Mouse (Mus musculus) embryo, embryonic 9.5 days (tissue): ENCODE data around the gene Tinag.
A peak's percentile ranks its signal among the peaks of the same experiment; 100 is the strongest.
"Not testable (repeated sequence)": the region's sequence is repeated elsewhere in the genome, so short reads cannot be mapped to it uniquely, and the experiment has no call there.

Source experiments
- DNase-seq: peaks from one replicate; pipeline ENCODE4 v3.0.0-alpha.2; 2017; ENCODE audit errors: extremely low spot score

Gene Tinag

DNA sequence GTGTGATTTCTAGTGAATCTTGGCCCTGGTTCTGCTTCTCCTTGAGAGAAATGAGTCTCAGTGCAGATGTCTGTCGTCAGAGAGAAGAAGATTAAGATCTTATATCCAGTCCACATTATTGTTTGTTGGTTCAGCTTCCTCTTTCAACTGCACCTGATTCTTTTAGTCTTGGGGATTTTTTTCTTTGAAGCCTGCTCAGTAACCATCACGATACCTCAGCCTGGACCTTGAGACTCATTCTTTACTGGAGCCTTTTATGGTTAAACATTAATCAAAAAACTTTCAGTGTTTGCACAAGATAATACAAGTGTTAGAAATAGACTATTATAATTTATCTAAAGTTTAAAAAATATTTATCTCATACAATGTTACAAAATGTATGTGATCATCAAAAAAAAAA lies at the start of gene Tinag:
Gene Tinag, minus strand, starts transcription at position 210 of the 400 bp plus-strand sequence.
- DNase-seq = no peak

DNA sequence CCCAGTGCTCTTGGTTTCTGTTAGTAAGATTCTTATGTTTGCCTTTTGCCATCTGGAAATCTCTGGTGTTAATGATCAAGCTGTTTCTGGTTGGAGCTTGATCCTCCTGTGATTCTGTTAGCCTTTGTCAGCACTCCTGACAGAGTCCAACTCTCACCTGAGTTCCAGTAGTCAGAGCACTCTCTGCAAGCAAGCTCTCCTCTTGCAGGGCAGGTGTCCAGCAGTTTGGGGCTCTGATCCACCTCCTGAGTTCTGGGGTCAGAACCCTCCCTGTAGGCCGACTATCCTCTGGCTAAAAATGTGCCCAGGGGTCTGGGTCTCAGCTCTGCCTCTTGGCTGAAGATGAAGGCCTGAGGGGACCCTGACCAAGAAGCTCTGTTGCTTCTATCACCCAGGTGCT lies 37.6 kb upstream of the Tinag start:
- not testable (repeated sequence) for DNase-seq

DNA sequence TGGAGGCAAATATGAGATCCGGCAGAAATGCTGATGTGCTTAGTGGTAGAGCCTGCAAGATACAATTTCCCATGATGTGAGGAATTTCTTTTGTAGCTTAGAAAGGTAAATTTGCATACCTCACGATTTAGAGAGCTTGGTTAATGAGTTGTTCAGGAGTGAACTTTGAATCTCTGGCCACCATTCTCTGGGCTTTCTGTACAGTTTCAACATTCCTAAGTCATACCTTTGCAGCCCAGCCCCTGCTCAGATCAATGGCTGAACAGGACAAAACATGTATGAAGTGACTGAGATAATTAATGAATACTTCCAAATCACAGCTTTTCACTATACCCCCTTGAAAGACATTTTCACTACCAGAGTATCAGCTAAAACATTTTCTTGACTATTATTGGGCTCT lies 26.1 kb upstream of the Tinag start:
- no peak for DNase-seq

DNA sequence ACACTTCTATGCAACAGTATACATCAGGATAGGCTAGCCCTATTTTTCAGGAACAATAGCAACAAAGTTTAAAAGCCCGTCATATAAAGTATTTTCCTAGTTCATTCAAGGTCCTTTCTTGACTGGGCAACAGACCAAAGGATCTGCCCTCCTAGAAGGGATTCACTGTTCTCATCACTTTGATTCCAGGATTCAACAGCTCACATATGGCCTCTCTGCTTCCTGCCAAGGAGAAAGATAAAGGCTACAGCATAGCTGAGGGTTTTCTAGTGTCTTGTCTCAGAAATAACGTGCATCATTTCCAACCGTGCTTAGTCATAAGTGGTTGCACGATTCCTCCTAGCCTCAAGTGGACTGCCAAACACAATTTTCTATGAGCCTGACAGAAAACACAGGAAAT lies 11.0 kb upstream of the Tinag start:
- DNase-seq = no peak

DNA sequence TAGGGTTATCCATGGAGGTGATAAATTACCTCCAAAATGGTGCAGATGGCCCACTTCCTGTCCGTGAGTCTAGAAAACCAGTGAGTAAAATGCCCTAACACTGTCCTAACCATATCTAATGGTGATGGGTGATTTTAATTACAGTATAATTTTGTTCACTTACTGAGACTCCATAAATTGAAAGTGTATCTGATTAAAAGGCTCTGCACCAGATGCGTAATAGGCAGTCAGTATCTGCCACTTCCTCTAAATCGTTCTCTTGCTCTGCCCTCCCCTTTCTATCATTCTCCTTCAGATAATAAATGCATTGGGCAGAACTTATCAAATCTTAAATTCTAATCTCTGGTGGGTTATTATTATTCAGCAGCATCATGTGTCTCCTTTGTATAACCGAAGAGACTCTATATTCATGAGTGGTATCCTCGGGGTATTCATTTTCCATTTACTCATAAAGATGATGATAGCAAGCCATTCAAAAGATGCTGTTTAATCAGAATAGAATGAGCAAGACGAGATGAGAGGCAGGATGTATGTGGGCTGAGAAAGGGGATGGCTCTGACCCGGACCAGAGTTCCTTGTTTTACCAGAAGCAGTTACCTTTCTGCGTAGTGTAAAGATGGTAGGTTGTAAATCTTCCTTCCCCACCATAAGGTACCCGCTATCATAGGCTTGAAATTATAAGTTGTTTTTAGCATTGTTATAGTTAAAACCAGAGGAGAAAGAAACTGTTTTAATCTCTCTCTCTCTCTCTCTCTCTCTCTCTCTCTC lies 9.0 kb upstream of the Tinag start:
- DNase-seq = no peak

DNA sequence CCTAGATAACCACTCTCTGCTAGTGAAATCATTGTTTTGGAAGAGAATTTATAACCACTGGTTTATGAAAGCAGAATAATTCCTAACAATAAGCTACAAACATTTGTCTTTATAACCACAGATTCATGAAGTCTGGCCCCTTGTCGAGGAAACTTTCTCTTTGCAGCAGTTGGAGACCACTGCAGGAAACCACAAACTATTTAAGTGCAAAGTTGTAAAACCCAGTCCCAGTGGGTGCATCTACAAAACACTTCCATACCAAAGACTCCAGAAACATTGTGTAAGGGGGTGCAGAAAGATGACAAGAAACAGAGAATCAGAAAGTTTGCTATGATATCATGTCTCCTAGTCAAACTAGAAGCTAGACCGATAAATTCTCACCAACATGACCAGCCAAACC lies 5.8 kb upstream of the Tinag start:
- DNase-seq = no peak

DNA sequence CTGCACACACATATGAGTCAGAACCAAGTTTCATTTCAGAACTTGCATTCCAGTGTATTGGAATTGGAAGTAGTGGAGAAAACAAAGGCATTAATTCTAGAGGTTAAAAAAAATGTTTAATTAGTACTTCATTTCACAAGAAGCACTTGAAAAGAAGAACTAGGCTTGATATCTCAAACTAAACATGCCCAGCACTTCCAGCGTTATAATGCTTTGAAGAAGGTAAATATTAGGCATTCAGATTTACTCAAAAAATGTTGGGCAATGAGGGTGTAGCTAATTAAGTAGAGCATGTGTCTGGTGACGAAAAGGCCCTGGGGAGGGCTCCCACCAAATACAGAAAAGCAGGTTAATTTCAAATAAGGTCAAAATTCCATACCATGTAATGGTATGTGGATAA lies 4.1 kb upstream of the Tinag start:
- no peak for DNase-seq

DNA sequence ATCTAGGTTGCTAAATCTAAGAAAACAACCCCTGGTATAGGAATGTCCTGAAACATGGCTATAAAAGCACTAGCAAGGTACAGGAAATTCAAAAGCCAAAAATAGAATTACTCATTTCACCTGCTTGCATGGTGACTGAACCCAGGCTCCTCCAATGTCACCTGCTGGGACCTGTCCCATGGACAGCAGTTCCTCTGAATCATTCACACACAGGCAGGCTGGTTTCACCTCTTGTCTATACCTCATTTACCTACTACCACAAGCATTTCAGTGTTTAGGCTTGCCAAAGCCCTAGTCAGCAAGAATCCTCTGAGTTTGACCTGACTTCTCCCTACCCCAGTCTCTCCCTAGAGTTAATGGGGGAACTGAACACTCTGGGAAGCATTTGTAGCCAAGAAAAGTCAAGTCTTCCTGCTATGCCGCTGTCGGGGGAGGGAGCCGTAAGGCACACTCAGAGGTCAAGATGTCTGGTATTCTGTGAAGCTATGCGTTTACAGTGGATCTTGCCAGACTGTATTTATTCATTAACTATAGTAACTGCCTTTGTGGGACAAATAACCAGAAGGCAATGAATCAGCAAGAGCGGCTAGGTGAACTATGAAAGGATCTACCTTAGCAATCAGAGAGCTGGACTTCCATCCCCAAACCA lies 597 bp upstream of the Tinag start:
- DNase-seq = no peak

DNA sequence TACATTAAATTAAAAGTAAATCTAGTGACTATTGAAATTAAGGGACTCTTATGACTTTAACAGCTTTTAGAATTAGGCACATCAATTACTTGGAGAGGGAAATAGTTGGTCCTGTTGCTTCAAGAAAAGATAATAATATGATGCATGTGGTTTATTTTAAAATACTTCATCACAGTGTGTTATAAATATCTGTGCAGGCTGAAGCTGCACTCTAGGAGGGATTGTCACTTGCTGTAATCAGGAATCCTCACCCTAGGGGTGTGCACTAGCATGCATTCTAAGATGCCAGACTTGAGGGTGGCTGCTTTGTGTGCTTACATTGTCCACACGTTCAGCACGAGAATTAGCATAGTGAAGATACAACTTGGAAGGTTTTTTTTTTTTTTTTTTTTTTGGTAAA lies 10.2 kb downstream of the Tinag start:
- no peak for DNase-seq

DNA sequence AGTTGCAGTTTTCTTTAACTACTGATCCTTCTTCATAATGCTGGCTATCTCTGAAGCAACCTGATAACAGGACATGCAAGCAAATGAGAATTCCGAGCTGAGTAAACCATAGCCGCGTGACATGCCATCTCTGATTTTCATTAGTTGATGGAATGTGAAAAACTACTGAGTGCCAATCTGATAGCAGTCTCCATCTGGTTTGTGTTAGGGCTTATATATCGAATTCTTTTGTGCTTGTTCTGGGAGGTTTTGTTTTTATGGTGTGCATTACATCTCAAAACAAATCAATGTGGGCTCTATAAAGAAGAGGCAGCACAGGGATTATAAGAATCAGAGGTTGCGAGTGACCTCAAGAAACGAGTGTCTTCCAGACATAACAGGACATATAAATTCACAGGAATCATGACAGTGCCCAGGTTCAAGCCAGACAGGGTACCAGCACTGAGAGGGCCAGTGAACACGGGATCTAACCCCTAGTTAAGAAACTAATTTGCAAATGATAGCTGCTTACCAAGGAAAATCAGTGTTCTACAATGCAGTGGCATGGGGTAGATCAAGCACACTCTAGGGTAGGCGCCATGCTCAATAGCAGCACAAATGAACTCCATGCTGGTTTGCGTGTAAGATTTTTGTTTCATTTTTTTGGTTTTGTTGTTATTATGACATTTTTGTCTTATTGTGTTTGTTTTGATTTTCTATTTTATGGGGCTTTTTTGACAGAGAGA lies 13.0 kb downstream of the Tinag start:
- DNase-seq = peak; percentile 27

DNA sequence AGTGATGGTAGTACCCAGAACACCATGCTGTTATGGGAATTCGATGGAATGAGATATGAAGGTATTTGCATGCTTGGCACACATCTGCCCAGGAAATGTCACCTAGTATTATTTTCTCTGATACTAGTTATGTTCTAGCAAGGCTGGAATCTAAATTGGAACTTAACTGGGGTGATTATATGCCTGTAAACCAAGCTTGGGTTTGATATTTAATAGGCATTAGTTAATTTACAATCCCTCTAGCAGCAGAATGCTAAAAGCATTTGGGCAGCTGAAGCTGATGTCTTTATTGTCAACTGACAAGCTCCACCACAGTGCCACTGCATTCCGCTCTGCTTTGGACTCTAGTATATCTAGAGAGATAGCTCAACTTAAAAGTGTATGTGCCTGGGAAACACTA lies 20.3 kb downstream of the Tinag start:
- no peak for DNase-seq

DNA sequence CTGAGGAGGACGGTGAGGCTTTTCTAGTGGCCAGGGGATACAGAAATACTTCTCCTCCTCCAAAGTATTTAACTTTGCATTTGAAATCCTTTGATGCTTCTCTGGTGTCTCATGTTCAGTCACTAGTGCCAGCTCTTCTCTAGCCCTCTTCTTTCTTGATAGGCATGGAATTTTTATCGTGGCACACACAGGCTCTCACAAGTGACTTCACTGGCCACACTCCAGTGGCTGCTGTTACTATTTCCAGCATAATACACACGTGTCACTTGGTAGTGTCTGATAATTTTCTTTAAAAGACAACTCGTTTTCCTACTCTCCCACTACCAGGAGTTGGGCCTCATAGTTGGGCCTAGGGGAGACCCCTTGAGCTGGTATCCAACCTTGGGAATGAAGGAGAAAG lies 26.7 kb downstream of the Tinag start:
- no peak for DNase-seq

DNA sequence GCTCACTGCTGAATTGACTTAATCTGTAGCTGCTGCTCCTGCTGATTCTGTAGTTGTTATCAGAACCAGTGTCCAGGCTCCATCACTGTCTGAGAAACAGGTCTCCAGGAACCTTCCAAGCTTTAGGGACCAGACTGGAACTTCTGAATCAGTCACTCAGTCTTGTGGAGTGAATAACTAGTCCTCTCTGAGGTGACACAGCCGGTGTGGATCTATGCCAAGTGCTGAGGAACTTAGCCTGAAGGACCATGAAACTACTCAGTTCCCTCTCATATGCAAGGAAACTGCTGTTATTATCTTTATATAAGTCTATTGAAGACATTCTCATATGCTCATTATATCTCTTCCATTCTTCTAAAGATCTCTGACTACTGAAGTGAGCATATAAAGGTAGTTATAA lies 49.6 kb downstream of the Tinag start:
- no peak for DNase-seq

DNA sequence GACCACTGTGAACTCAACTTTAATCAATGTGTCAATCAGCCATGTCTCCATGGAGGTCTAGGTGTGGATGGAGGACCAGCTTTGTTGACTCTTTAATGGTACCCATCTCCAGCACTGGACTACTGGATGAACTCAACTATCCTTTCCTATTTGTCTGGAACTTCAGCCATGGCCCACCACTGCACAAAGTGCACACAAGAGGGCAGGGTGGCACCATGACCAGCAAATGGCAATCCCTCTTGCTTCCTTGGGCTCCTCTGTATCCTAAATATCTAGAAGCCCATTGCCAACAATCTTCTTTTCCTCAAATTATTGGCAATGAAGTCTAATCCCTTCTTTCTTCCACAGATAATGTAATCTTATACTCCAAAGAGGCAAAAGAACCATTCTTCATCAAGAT lies 55.6 kb downstream of the Tinag start:
- no peak for DNase-seq

DNA sequence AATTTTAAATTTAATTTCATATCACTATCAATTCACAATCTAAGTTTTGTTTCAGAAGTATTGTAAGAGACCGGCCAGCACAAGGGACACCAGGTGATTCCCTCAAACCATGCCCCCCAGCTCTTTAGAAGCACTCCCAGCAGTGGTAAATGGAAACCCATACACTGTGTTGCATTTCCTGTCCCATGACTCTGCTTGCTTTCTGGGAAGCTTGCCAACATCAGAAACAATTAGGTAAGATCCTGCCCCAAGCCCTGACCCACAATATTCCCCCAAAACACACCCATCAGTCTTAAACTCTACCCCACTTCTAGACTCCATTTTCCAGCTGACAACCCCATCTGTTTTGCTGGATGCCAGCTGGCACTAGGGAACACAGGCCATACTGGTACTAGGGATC lies 110.8 kb downstream of the Tinag start:
- DNase-seq = no peak

DNA sequence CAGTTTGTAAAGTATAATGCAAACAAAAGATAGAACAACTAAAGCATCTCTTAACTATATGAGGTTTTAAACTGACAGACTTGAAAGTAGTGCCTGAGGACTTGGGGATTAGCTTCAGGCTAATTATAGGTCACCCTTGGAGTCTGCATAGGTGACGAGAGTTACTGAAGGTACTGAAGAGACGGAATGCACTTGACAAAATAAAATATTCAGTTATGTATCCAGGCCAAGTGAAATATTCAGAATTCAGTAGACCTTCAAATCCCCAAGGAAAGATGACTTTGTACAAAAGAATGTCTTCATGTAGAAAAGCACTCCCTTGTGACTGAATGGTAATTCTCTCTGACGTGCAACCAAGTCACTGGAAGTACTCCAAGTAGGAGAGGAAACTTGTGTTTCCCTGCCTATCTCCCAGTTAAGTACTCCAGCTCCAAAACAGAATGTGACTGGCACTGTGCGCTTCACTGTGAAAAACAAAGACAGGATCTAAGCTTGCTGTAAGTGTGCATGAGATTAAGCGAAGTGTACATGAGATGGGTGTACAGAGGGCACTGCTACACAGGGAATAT lies 130.4 kb downstream of the Tinag start:
- DNase-seq = no peak
